Mouse (Mus musculus): ENCODE measurements around the gene Aebp1. TPM values are rescaled to one million over a fixed set of nuclear protein-coding genes. Genes with fewer than 3 reads are reported as not detected.
A peak's percentile ranks its signal among the peaks of the same experiment; 100 is the strongest.

Gene Aebp1
- polyA plus RNA-seq, 1 experiment from 2014 or later = 15.0 TPM

DNA sequence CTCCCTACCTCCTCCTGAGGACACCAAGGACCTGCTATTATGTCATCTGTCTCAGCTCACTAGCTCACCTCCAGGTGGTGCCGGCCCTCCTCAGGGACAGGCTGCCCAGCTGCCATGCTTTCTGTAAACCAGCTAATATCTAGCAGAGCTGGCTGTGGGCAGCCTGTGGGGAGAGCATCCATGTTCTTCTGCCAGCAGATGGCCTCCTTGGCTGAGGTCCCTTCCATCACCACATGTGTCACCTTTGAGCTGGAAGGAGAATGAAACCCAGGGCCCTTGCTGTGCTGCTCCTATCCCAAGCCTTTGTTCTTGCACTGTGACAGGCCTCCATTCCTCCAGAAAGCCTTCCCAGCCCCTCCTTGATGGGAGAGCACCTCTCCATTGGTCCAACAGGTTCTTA lies 25.6 kb upstream of the Aebp1 start:
- DNase-seq (ENCODE audit: low spot score, missing footprints) (no peak), ATAC-seq (ENCODE audit: low FRiP score) (no peak)
- no peaks in the 10 kb centered on the region for H3K36me3 ChIP-seq (ENCODE audit: control insufficient read depth, insufficient read depth, low read length)
- no peak overlapping the region for H3K9ac ChIP-seq (ENCODE audit: low read length)
- no peak overlapping the region for H3K27ac ChIP-seq (ENCODE audit: low read depth, low read length)
- no peak overlapping the region for H3K4me3 ChIP-seq (ENCODE audit: low read depth, low read length)
- H3K27me3 ChIP-seq (ENCODE audit: control insufficient read depth, insufficient read depth, low read length) = no peaks in the 10 kb centered on the region
- H3K4me1 ChIP-seq (ENCODE audit: control insufficient read depth, insufficient read depth, low read length) = 0 out of 2 replicates have a peak, but pooled peaks cover 3% of the 10 kb centered on the region
- no peaks in the 10 kb centered on the region for H3K9me3 ChIP-seq (ENCODE audit: control insufficient read depth, low read length)
- WGBS = 53% methylated on average over 1 of the region's 1 CpGs
- no peak overlapping the region for H3K4me2 ChIP-seq

DNA sequence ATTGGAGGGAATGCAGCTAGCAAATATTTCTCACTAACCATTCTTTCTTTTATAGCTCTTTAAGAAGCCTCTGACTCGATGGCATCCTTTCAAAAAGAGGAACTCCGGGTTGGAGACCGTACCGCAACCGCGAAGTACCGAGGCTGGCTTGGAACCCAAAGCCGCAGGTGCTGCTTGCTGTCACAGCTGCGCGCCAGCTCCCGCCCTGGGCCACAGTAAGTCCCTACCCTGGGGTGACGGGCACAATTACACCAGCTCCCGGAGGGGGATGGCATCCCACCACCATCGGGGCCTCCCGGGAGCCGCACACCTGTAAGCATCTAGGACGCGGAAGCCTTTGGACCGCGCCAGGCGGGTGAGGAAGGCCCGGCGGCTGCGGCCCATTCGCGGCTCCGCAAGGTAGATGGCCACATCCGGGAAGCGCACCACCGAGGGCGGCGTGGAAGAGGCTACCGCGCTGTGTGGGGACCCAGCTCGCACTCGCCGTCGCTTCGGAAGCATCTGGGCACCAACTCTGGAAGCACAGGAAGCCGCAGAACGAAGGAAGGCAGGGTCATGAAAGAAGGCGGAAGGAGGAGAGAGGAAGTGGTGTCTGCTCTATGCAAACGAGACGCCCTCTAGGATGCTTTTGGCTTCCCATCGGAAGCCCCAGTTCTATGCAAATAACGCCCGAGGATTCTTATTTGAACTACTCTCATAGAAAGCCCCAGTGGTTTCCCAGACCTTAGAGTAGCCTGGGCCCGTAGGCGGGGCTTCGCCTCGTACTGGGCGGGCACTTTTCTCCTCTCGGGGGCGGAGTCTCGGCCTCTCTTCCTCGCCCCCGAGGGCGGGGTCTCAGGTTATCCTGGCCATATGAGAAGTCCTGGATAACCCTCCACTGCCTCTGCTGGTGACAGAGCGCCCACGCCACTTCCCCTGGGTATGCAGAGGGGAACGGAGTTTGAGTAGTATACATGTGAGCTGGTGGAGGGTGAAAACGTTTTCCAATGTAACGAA lies 24.2 kb upstream of the Aebp1 start, which contains the start of gene Polm:
TSS of gene Polm (minus strand) at position 766 of the 996 bp plus-strand sequence.
- peak within 1 kb of the TSS; percentile 26; the same call in 1 of the 2 replicates for H3K27ac ChIP-seq (ENCODE audit: low read depth, low read length)
- H3K27me3 ChIP-seq (ENCODE audit: control insufficient read depth, insufficient read depth, low read length) = no peaks in the 10 kb centered on the region
- H3K9me3 ChIP-seq (ENCODE audit: control insufficient read depth, low read length) = no peaks in the 10 kb centered on the region
- peak within 1 kb of the TSS; percentile 87 for H3K4me2 ChIP-seq
- peak within 1 kb of the TSS; percentile 73 for H3K4me3 ChIP-seq (ENCODE audit: low read depth, low read length)
- peak; percentile 99 for DNase-seq (ENCODE audit: low spot score, missing footprints)
- no peaks in the 10 kb centered on the region for H3K36me3 ChIP-seq (ENCODE audit: control insufficient read depth, insufficient read depth, low read length)
- WGBS = under 1% methylated on average over 63 of the region's 63 CpGs
- H3K9ac ChIP-seq (ENCODE audit: low read length) = peak within 1 kb of the TSS; percentile 77
- ATAC-seq (ENCODE audit: low FRiP score) = peak; percentile 97
- 0 out of 2 replicates have a peak, but pooled peaks cover 3% of the 10 kb centered on the region for H3K4me1 ChIP-seq (ENCODE audit: control insufficient read depth, insufficient read depth, low read length)

DNA sequence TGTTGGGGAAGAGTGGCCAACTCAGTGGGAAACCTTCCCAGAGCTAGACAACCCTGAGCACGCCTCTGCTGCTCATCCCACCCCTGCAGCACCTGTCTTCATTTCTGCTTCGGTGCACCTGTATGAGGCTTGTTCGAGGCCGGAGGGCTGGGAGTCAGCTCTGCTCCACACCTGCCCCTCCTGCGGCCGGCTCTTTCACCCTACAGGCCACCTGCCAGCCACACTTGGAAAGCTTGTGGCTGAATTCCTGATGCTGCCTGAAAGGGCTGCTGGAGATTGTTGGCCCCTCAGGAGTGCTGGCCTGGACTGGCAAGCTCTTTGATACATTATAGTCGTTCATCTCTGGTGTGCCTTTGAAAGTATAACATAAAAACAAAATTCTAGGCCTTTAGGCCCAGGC lies 21.4 kb upstream of the Aebp1 start:
- Histone ChIP-seq H3K36me3 (ENCODE audit: control insufficient read depth, insufficient read depth, low read length) (no peaks in the 10 kb centered on the region), H3K27me3 (ENCODE audit: control insufficient read depth, insufficient read depth, low read length) (no peaks in the 10 kb centered on the region), H3K27ac (ENCODE audit: low read depth, low read length) (no peak overlapping the region), H3K4me2 (no peak overlapping the region), H3K4me1 (ENCODE audit: control insufficient read depth, insufficient read depth, low read length) (0 out of 2 replicates have a peak, but pooled peaks cover 3% of the 10 kb centered on the region), H3K9me3 (ENCODE audit: control insufficient read depth, low read length) (no peaks in the 10 kb centered on the region), H3K9ac (ENCODE audit: low read length) (no peak overlapping the region), H3K4me3 (ENCODE audit: low read depth, low read length) (no peak overlapping the region)
- DNase-seq (ENCODE audit: low spot score, missing footprints) (no peak), ATAC-seq (ENCODE audit: low FRiP score) (no peak)
- WGBS = 84% methylated on average over 7 of the region's 7 CpGs

- 96% methylated on average over 2 of the region's 2 CpGs for WGBS
- Histone ChIP-seq H3K4me3 (ENCODE audit: low read depth, low read length) (no peak overlapping the region), H3K36me3 (ENCODE audit: control insufficient read depth, insufficient read depth, low read length) (no peaks in the 10 kb centered on the region), H3K27me3 (ENCODE audit: control insufficient read depth, insufficient read depth, low read length) (no peaks in the 10 kb centered on the region), H3K4me1 (ENCODE audit: control insufficient read depth, insufficient read depth, low read length) (0 out of 2 replicates have a peak, but pooled peaks cover 3% of the 10 kb centered on the region), H3K4me2 (no peak overlapping the region), H3K9ac (ENCODE audit: low read length) (no peak overlapping the region), H3K9me3 (ENCODE audit: control insufficient read depth, low read length) (no peaks in the 10 kb centered on the region), H3K27ac (ENCODE audit: low read depth, low read length) (no peak overlapping the region)
- ATAC-seq (ENCODE audit: low FRiP score) = no peak
- no peak for DNase-seq (ENCODE audit: low spot score, missing footprints)
Observed at GRCm38 (mm10) chr11:5841751-5842150, 20.0 kb upstream of the Aebp1 start.

GRCm38 (mm10) chr11:5843131-5843530 lies 18.6 kb upstream of the Aebp1 start:
- Histone ChIP-seq H3K27me3 (ENCODE audit: control insufficient read depth, insufficient read depth, low read length) (no peaks in the 10 kb centered on the region), H3K4me2 (no peak overlapping the region), H3K27ac (ENCODE audit: low read depth, low read length) (no peak overlapping the region), H3K4me1 (ENCODE audit: control insufficient read depth, insufficient read depth, low read length) (no peaks in the 10 kb centered on the region), H3K9me3 (ENCODE audit: control insufficient read depth, low read length) (no peaks in the 10 kb centered on the region), H3K36me3 (ENCODE audit: control insufficient read depth, insufficient read depth, low read length) (no peaks in the 10 kb centered on the region), H3K4me3 (ENCODE audit: low read depth, low read length) (no peak overlapping the region), H3K9ac (ENCODE audit: low read length) (no peak overlapping the region)
- WGBS = 85% methylated on average over 3 of the region's 3 CpGs
- no peak for ATAC-seq (ENCODE audit: low FRiP score)
- DNase-seq (ENCODE audit: low spot score, missing footprints) = no peak

DNA sequence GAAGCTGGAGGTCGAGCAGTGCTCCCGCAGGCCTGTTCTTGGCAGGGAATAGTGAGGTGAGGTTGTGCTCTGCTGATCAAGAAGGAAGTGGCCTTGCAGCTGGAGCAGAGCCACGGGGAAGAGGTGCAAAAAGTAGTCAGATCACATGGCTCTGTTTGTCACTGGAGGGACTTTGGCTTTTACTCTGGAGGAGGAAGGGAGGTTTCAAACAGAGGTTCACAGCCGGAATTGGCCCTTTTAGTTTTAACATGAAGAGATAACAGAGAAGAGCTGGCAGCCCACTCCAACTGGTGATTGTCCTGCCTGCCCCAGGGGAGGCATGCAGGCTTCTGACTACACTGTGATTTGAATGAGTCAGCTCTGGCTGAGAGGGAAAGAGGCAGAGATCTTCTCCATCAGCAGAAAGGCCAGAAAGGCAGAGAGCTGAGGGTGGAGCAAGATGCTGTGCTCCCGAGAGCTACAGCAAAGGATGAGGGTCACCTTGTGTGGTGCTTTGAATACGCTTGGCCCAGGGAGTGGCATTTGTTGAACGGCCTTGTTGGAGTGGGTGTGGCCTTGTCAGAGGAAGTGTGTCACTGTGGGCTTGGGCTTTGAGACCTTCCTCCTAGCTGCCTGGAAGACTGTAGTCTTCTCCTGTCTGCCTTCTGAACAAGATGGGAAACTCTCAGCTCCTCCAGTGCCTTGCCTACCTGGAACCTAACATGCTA lies 15.0 kb upstream of the Aebp1 start:
- Histone ChIP-seq H3K4me1 (ENCODE audit: control insufficient read depth, insufficient read depth, low read length) (no peaks in the 10 kb centered on the region), H3K4me2 (no peak overlapping the region), H3K27me3 (ENCODE audit: control insufficient read depth, insufficient read depth, low read length) (no peaks in the 10 kb centered on the region), H3K9me3 (ENCODE audit: control insufficient read depth, low read length) (no peaks in the 10 kb centered on the region), H3K36me3 (ENCODE audit: control insufficient read depth, insufficient read depth, low read length) (no peaks in the 10 kb centered on the region), H3K4me3 (ENCODE audit: low read depth, low read length) (no peak overlapping the region), H3K9ac (ENCODE audit: low read length) (no peak overlapping the region), H3K27ac (ENCODE audit: low read depth, low read length) (no peak overlapping the region)
- WGBS = 76% methylated on average over 7 of the region's 7 CpGs
- DNase-seq (ENCODE audit: low spot score, missing footprints) (peak; percentile 54), ATAC-seq (ENCODE audit: low FRiP score) (no peak)

DNA sequence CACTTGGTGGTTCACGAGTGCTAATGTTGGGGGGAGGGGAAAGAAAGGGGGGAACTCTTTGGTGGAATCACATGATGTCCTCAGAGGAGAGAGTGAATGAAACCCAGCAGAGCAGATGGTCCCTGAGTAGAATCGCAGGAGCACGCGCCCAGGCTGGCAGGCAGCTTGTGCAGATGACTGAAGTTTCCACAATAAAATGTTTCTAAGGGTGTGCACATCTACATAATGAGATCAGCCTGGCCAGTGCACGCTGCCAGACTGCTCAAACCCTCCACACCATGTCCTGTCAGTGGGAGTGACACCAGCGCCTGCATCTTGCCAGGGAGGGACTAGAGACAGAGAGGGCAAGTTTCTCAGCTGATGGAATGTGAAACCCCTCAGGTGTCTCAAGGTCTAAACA lies 13.0 kb upstream of the Aebp1 start:
- Histone ChIP-seq H3K4me3 (ENCODE audit: low read depth, low read length) (no peak overlapping the region), H3K9me3 (ENCODE audit: control insufficient read depth, low read length) (no peaks in the 10 kb centered on the region), H3K4me2 (no peak overlapping the region), H3K4me1 (ENCODE audit: control insufficient read depth, insufficient read depth, low read length) (no peaks in the 10 kb centered on the region), H3K36me3 (ENCODE audit: control insufficient read depth, insufficient read depth, low read length) (no peaks in the 10 kb centered on the region), H3K27ac (ENCODE audit: low read depth, low read length) (no peak overlapping the region), H3K9ac (ENCODE audit: low read length) (no peak overlapping the region), H3K27me3 (ENCODE audit: control insufficient read depth, insufficient read depth, low read length) (no peaks in the 10 kb centered on the region)
- DNase-seq (ENCODE audit: low spot score, missing footprints) (no peak), ATAC-seq (ENCODE audit: low FRiP score) (no peak; the same call in 1 of the 2 replicates)
- WGBS = 65% methylated on average over 6 of the region's 6 CpGs

- DNase-seq (ENCODE audit: low spot score, missing footprints) = no peak
- Histone ChIP-seq H3K9ac (ENCODE audit: low read length) (no peak overlapping the region), H3K27me3 (ENCODE audit: control insufficient read depth, insufficient read depth, low read length) (no peaks in the 10 kb centered on the region), H3K36me3 (ENCODE audit: control insufficient read depth, insufficient read depth, low read length) (no peaks in the 10 kb centered on the region), H3K9me3 (ENCODE audit: control insufficient read depth, low read length) (no peaks in the 10 kb centered on the region), H3K4me1 (ENCODE audit: control insufficient read depth, insufficient read depth, low read length) (no peaks in the 10 kb centered on the region), H3K27ac (ENCODE audit: low read depth, low read length) (no peak overlapping the region), H3K4me3 (ENCODE audit: low read depth, low read length) (no peak overlapping the region), H3K4me2 (no peak overlapping the region)
- WGBS = 71% methylated on average over 2 of the region's 2 CpGs
- ATAC-seq (ENCODE audit: low FRiP score) = no peak
Observed at GRCm38 (mm10) chr11:5849316-5849715, 12.4 kb upstream of the Aebp1 start.

DNA sequence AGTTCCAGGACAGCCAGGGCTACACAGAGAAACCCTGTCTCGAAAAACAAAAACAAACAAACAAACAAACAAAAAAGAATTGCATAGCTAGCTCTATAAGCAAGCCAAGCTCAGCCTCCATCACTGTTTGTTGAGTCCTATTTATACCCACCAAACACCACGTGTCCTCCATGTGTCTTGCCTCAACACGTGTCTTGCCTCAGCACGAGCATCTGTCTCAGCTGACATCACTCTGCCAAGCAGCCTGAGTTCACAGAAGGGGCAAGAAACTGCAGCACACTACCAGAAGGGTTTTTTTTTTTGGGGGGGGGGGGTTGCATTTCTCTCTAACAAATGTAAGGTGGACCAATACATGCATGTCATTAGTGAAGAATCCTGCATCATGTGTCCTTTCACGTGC lies 11.3 kb upstream of the Aebp1 start:
- 76% methylated on average over 5 of the region's 5 CpGs for WGBS
- Histone ChIP-seq H3K4me1 (ENCODE audit: control insufficient read depth, insufficient read depth, low read length) (no peaks in the 10 kb centered on the region), H3K9me3 (ENCODE audit: control insufficient read depth, low read length) (no peaks in the 10 kb centered on the region), H3K27ac (ENCODE audit: low read depth, low read length) (no peak overlapping the region), H3K9ac (ENCODE audit: low read length) (no peak overlapping the region), H3K27me3 (ENCODE audit: control insufficient read depth, insufficient read depth, low read length) (no peaks in the 10 kb centered on the region), H3K4me3 (ENCODE audit: low read depth, low read length) (no peak overlapping the region), H3K36me3 (ENCODE audit: control insufficient read depth, insufficient read depth, low read length) (no peaks in the 10 kb centered on the region), H3K4me2 (no peak overlapping the region)
- ATAC-seq (ENCODE audit: low FRiP score) = no peak
- no peak for DNase-seq (ENCODE audit: low spot score, missing footprints)

Measured in midbrain, embryonic 11.5 days (tissue).